Mouse (Mus musculus): ENCODE results near the gene Wnt5b.

- TF ChIP-seq POLR2A (IDR thresholded peaks at IDR 0.05; ENCODE audit: insufficient read depth, low read depth, low read length): no peak
- no peak for TF ChIP-seq CTCF (IDR thresholded peaks at IDR 0.05; ENCODE audit: insufficient read depth, low read depth, low read length)
Observed at GRCm38 (mm10) chr6:119491997-119492629, 52.0 kb downstream of the Wnt5b start.
